Mouse (Mus musculus): ENCODE data around the gene Myh9.

Myh9 gene

DNA sequence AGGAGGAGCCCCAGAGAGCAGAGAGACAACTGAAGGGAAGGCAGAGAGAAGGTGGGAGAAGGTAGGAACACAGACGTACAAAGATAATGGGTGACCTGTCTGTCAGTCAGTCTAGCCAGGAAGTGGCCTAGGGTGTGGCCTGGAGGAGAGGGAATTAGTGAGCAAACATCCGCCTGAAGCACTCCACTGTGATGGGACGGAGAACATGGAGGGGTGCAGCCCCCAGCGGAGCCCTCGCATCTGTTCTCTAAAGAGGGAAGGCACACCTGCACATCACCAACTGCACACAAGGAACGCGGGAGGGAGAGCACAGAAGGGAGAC lies 34.8 kb downstream of the Myh9 start:
- DNase-seq (ENCODE audit: low read depth), result peak; percentile 68

DNA sequence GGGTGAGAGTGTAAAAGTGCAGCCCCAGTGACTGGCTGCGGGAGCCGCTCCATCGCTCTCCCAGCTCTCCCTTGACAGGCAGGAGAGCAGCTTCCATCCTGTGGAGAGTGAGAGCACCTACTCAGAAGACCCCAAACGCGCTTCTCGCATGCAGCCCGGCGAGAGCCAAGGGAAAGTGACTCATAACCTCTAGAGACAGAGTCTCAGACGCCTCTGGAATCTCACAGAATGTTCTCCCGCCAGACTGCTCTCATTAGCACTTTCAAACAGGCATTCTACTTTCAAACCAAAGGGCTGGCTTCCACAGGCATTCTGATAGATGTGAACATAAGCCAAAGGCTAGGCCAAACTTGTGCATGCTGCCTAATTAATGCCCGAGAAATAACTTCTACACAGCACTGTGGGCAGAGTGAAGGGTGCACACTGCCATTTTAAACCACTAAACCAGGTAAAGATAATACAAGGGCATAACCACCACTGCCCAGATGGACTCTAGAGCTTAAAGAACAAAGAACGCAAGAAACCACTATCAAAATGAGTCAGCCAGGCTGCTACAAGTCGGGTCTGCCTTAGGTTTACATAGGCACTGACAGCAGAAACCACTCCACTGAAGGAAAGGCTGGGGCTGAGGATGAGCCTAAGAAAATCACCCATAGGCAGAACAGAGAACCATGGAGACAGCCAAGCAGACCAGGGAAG lies 35.3 kb downstream of the Myh9 start:
- DNase-seq (ENCODE audit: low read depth), result no peak

DNA sequence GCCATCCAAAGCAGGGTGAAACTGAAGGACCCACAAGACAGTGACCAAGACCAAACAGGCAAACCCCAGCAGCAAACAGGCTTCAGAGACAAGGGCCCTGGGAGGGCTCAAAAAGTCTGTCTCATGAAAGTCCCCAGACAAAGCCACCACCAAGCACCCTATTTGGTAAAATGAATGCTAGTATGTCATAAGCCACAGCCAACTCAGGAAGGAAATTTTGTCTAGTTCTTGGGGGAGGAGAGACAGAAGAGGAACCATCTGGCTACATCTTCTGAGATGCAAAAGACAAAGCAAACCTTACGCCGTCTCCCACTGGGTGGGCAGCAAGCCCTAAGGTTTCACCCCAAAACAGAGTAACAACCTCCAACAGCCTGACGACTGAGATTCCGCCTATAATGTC lies 36.3 kb downstream of the Myh9 start:
- peak; percentile 85 for DNase-seq (ENCODE audit: low read depth)

DNA sequence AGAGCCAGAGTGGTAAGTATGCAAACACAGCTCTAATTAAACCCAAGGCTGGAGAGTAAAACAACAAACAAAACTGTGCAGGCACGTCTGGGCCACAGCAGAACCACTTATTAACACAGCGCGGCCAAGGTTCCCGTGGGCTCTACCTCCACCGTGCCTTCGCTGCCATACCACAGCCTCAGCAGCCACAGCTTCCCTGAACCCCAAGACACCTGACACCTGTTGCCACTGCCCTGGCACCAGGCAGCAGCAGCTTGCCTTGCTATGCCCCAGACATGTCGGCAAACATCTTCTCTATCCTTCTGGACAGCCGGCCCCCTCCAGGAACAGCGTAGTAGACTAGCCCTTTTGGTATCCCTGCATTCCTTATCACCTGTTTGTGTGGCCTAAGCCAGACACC lies 37.0 kb downstream of the Myh9 start:
- peak; percentile 58 for DNase-seq (ENCODE audit: low read depth)

DNA sequence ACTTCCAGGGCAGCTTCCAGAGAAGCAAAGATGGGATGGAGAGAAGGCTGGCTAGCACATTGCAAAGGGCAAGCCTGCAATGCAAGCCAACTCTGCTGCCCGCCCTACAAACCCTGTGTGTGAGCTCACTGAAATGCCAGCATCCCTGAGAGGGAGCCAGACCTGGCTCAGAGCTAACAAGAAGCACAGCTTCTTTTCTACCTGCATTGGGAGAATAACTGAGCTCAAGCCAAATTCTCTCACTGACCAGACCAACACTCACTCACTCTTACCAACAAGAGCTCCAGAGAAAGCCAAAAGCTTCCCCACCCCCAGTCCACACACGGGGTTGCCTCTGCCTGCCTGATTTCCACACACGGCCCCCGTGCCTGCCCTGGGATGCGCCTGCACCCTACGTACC lies 37.5 kb downstream of the Myh9 start:
- DNase-seq (ENCODE audit: low read depth), result no peak

DNA sequence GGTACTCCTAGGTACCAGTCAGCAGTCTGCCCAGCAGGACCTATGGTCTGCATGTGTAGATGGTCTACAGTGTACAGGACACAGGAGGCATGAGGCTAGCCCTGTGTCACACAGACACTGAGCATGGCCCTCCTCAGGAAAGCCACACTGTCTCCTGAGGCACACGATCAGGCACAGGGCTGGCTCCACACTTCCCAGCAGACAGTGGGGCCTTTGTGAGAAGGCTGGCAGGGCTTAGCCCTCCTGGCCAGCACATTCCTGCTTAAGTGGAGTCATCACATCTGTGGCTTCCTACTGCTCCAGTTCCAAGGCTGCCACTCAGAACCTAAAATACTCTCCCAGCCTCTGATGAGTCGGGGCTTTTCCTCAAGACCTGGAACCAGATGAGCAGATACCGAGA lies 38.2 kb downstream of the Myh9 start:
- peak; percentile 46 for DNase-seq (ENCODE audit: low read depth)

DNA sequence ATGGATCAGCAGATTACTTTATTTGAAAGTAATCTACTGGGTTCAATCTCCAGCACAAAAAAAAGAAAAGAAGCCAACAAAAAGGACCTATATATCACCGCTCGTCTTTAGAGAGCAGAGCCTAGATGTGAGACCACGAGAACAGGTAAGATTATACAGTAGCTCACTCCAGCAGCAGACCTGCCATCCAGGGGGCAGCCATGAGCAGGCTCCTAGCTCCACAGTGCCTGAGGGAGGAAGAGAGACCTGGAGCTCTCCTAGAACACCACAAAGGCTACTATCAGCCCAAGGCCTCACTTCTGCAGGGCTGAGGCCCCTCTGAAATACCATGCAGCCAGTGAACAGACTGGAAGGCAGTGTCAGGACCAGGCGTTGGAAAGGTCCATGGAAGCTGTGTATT lies 39.0 kb downstream of the Myh9 start:
- peak; percentile 58 for DNase-seq (ENCODE audit: low read depth)

DNA sequence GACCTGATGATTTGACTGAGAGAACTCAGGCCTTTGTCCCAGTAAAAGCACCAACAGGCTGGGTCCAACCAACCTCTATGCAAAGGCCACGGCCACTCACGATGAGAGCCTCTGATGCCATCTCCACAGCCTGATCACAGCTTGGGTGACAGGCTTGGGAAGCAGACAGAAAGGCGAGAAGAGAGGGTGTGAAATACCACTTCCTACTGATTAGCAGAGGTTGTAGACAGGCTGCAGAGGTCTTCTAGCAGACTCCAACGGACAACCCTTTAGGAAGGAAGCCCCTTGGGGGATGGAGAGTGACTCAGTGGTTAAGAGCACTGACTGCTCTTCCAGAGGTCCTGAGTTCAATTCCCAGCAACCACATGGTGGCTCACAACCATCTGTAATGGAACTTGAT lies 40.8 kb downstream of the Myh9 start:
- DNase-seq (ENCODE audit: low read depth), result peak; percentile 63

DNA sequence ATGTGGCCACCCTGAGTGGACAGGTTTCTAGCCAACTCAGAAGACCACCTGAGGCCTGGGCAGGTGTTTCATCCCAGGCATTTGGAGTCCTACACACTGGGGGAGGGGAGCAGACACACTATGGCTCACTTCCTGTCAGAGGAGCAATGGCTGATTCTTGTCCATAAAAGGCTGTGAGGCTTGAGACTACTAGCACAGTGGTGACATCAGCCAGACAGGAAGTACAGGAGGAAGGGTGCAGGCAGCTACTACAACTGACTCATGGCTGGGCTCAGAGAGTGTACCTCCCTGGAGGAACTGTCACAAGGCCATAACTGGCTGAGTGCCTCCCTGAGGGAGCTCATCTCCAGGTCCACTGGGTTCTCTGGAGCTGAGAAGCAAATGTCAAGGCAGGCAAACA lies 41.5 kb downstream of the Myh9 start:
- DNase-seq (ENCODE audit: low read depth), result peak; percentile 92

DNA sequence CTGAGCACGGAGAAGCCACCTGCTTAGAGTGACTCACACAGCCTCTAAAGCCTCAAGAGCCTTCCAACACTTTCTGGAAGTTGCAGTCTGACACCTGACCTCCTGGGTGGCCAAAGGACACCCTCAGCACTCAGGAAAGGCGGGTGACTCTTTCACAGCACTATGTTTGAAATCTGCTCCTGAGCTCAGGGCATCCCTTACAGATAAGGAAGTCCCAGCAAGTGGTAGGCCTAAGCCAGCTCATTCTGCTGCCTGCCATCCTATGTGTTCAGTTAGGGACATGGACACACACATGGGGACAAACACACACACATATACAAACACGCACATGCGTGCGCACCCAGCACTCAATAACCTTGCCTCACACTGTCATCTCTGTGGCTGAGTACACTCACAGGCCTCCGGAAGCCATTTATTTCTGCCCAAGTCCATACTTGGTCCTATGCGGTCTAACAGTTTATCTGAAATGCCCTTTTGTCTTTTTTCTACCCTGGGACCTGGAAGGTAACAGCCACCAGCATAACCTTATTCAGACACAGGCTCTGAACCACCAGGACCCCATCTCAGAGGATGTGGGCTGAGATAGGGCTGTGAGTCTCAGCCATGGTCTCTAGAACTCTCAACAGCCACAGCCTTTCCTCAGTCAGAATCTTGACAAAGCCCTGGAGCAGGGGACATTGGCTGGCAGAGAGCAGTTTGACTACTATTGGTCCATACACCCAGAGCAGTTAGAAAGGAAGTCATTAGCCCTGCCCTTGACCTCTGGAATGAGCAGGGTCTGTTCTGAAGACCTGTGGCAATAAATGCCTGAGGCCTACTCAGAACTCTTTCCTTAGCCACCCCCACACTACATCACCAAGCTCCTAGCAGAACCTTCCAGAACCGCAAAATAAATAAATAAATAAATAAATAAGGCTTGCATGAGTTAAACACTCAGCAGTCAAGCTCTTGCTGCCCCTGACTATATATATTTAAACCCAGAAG lies 42.2 kb downstream of the Myh9 start:
- peak; percentile 62 for DNase-seq (ENCODE audit: low read depth)

DNA sequence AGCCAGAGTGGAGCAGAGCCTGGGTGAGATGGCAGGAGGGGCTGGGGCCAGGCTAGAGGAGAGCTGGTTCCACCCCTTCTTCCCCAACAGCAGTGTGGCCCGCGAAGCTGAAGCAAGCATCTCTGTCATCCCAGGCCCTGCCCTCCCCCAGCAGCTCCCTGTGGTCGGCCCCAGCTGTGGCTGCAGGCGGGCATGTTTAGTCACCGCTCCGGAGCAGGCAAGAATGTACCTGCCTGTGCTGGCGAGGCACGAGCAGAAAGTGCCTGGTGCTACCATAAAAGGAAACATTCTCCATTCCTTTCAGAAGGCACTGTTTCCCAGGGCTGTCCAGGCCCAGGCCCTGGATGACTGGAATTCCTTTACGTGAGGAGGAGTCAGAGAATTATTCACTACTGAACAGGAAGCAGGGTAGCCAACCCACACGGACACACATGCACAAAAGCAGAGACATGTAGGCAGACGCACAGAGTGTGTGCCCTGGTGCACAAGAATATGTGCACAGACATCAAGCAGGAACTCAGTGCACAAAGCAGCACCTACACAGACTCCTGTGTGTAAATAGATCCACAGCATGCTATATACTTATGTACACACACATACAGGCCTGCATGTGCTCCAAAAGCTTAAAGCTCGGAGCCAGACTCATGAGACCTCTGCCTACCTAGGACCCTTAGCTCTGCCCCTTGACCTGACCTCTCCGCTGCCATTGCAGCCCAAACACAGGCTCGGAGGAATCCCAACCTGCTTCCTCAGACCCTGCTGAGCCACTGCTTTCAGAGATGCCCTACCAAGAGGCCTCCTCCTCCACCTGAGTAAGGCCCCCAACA lies 43.1 kb downstream of the Myh9 start:
- peak; percentile 80 for DNase-seq (ENCODE audit: low read depth)

DNA sequence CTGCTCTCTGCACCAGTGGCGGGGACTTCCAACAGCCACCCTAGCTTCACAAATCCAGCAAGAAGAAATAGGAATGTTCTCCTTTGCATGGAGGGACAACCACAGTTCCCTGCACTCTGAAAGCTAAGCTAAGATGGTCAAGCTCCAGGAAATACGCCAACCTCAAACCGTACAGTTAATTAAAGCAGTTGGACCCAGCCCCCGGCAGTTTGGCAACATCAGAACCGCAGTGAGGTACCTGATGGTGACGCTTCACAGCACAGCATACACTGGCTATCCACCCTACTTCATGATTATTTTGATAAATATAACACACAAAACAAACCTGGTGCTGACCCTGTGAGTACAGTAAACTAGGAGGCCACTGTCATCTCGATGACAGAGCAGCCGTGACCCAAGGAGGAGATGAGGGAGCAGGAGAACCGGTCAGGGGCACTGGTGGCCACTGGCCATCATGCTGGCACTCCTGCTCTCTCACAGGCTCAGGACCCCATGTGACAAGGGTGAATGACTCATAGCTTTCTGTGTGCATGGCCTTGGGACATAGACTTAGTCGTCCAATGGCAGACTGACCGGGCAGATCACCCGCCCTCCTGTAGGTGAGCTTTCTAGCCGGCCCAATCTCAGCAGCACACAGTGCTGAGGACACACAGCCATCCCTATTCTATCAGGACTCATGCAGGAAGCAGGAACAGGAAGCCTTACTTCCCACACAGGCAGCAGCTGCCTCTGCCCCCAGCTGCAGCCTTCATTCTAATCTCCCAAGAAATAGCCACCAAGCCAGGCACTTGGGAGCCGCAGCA lies 44.2 kb downstream of the Myh9 start:
- no peak for DNase-seq (ENCODE audit: low read depth)

DNA sequence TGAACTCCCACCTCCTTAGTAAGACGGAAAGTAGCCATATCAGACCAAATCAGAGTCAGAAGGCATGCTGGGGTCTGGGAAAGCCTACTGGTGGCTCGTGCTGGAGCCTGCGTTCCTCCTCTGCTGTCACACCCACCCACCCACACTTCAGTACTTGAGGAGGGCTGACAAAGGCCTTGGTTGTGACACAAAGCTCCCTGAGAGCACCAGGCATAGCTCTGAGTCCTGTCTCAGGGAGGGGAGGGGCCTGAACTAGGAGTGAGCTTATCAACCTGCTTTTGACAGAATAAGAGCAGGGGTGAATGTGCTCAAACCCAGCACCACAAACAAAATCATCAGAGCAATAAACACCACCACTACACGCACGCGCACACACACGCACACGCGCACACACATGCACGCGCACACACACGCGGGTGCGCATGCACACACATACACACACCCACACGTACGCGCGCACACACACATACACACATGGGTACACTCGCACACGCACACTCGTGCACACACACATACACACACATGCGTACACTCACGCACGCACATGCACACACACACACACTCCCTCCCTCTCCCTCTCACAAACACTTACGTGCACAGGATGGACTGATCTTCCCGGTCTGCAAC lies 45.5 kb downstream of the Myh9 start:
- DNase-seq (ENCODE audit: low read depth), result no peak

DNA sequence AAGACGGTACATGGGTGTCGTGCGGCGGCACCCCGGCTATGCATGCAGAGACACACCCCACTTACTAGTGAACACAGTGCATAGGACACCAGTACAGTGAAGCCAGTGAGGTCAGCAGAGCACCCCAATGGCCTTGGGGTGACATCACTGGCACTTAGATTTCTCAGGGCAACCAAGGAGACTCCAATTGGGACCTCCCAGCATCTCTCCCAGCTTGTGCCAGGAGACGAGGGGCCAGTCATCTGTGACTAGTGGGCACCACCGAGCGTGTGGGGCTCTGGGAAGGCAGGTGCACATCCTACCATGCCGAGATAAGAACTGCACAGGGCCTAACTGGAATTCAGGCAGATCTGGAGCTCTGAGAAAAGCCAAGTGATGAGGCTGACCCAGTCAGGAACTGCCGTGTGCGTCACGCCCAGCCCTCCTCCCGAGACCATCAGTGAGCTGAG lies 47.0 kb downstream of the Myh9 start:
- DNase-seq (ENCODE audit: low read depth), result peak; percentile 54

DNA sequence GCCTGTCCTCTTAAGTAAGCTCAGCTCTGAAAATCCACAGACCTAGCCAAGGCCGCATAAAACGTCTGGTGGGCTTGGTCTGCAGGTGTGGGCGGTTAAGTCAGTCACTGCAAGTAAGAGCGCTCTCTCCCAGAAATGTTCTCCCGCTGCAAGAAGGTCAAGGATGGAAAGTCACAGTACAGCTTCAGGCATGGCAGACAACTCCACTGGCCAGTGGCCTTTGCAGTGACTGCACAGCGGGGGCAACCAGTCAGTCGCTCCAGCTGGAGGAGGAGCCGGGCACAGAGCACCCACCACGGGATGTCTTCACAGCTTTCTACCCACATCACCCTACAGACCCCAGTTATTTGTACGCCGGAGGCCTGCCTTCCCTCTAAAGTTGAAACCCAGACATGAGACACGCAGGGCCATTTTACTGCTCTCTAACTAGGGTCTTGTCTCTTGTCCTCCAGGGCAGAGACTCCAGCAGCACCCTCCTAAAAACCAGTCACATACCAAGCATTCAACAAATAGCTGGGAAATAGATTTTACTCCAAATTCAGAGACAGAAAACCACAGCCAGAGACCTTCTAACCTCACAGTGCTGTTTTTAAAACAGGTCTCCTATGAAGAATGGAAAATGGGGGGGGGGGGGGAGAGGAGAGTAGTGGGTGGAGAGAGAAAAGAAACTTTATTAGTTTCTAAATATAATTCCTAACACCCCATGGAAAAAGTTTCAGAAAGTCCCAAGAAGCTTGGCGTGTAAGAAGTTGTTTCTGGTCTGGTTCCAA lies 47.7 kb downstream of the Myh9 start:
- no peak for DNase-seq (ENCODE audit: low read depth)

DNA sequence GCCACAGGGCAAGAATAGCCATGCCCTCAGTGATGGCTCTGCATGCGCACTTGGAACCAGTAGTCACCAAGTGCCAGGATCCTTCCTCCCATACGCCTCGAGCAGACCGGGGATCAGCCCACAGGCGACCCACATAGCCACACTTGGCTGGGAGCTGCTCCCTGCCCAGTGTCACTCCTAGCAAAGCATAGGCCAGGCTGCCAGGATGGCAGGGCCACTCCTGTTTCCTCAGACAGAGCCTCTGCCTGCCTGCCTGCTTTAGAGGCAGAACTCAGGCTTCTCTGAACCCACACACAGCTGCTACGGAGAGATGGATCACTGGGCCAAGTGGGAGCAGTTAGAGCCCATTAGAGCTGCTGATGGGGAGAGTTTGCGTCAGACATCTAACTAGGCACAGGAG lies 48.4 kb downstream of the Myh9 start:
- DNase-seq (ENCODE audit: low read depth), result no peak

DNA sequence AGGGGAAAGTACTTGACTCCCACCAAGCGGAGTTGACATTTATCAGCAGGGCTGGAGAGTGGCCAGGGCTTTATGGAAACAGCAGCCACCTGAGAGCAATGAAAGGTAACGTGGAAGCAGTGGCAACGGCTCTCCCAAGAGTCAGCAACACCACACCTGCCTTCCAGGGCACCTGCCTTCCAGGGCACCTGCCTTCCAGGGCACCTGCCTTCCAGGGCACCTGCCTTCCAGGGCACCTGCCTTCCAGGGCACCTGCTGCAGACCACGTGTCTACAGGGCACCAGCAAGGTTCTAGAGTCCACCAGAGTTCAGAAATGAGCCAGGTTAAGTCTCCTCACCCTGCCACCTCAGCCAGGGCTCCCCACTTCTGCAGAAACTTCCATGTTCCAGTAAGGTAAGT lies 48.9 kb downstream of the Myh9 start:
- no peak for DNase-seq (ENCODE audit: low read depth)

DNA sequence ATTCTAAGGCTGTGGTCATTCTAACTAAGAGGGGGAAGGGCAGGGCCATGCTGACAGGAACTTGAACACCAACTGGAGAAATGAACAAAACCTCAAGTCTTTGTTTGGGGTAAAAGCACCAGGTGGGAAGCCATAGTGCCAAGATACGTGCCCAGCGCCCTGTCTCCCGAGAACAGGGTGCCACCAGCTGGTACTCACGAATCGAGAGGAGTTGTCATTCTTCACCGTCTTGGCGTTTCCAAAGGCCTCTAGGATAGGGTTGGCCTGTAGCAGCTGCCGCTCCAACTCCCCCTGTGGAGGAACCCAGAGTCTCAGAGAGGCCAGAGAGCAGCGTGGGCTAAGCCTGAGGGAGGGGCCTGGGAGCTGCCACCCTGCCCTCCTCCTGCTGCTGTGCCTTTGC lies 49.9 kb downstream of the Myh9 start:
- no peak for DNase-seq (ENCODE audit: low read depth)

DNA sequence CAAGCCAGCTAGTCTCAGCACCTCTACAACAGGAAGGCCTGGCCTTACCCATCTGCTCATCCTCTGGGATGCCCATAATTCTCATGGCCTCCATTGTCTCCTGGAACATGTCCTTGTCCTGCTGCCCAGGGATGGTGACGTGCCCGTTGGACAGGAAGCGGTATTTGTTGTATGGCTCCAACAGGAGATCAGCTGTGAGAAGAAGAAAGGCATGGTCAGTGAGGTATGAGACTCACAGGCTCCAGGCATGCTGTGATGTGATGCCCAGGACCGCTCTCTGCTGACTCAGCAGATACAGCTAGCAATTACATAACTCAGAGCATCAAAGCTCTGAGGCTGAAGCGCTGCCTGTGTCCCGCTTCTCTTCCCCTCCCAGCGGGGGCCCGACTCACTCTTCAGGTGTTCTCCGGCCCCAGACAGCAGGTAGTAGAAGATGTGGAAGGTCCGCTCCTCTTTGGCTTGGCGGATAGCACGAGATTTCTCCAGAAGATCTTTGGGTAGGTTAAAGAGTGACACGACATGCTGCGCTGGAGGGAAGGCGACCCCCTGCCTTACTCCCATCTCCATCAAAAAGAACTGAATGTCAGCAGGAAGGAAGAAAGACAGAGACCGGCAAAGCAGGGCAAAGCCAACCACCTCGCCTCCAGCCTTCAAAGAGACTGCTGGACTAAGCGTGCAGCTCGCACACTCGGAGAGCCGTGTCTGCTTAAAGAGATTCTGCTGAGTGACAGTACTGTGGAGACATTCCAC lies 51.1 kb downstream of the Myh9 start:
- no peak for DNase-seq (ENCODE audit: low read depth)

DNA sequence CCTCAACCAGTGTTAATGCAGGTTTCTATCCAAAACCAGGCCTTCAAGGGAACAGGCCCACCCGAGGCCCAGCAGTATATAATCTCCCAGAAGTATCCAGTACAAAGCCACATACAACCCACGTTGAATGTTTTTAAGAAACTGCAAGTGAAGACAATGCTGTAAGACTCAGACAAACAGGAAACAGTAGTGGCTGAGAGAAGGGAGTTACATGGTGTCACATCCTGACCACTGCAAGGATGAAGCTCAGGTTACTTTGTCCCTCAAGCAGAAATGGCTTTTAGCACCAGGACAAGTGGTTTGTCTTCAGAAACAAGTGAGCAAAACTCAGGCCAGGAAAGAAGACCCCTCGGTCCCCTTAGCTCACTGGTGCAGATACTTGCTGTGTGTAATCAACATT lies 52.8 kb downstream of the Myh9 start:
- DNase-seq (ENCODE audit: low read depth), result peak; percentile 70
